Mouse (Mus musculus) retina, postnatal 1 day (tissue): ENCODE measurements around the gene Ly6g6d.

ENCODE experiments used
- DNase-seq: peaks from one replicate; pipeline ENCODE4 v3.0.0-alpha.2; 2012

Gene Ly6g6d

DNA sequence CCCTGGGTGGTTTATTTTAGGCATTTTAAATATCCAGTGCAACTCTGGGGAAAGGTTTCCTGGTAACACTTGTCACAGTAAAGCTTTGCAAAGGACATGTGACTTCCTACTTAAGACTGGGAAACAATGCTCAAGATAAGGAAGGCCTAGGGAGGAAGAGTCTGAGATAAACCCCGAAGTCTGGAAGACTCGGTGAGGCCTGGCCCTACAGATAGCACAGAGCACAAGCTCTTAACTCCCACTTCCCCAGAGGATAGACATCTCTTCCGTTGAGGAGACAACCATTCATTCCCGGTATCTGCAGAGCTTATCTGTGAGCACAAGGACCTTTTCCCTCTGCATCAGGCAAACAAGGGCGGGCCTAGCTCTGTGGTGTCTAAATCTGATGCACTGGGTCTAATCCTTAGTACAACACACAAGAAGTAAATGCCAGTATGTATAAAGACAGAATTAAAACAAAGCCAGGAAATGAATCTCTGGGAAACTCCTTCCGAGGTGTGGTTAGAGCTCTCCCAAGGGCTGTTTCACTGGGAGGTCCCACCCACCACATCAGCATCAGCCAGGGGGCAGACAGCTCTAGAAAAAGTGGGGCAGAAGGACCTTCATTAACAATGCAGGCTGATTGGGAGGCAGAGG is 55.9 kb downstream of the Ly6g6d start:
- no peak for DNase-seq
